Mouse (Mus musculus) kidney, postnatal 36 days (tissue): ENCODE results near the gene Pola1.
A peak's percentile ranks its signal among the peaks of the same experiment; 100 is the strongest.

ENCODE experiments used
- DNase-seq, 2 experiments: peaks; one replicate each; pipeline ENCODE4 v3.0.0; 2021 to 2022; ENCODE audit warnings: mixed read lengths in 2 of 2

The Pola1 gene

GRCm38 (mm10) chrX:93288339-93288738 is 343.6 kb downstream of the Pola1 start:
- no peak for DNase-seq

GRCm38 (mm10) chrX:93286291-93286893 is 345.6 kb downstream of the Pola1 start, which contains the start of gene Arx:
Gene Arx, plus strand, starts transcription at chrX:93286445.
- DNase-seq = peak; percentile 30 to 63

- no peak for DNase-seq
These were observed 346.9 kb downstream of the Pola1 start for GRCm38 (mm10) chrX:93285091-93285490.

- no peak for DNase-seq
These were observed 350.2 kb downstream of the Pola1 start for GRCm38 (mm10) chrX:93281756-93282155.

GRCm38 (mm10) chrX:93281028-93281723 is 350.8 kb downstream of the Pola1 start:
- peak in 1 of 2 experiments; percentile 69 for DNase-seq

- DNase-seq = no peak
These were observed 352.0 kb downstream of the Pola1 start for GRCm38 (mm10) chrX:93279940-93280339.

GRCm38 (mm10) chrX:93275689-93276088 is 356.3 kb downstream of the Pola1 start:
- DNase-seq = no peak
